Mouse (Mus musculus) gastrocnemius, postnatal 4 days (tissue): ENCODE results near the gene Hmcn2. TPM values are rescaled to one million over a fixed set of nuclear protein-coding genes. Genes with fewer than 3 reads are reported as not detected.

Source experiments
- DNase-seq, 2 experiments: peaks; one replicate each; pipeline ENCODE4 v3.0.0; 2021 to 2022; ENCODE audit warnings: low spot score in 2 of 2, mixed read lengths in 2 of 2
- total RNA-seq, 2 experiments: library from RNA; stranded (reverse); gene quantifications; 2 replicates each; pipeline ENCODE4 v1.2.3; 2021

The Hmcn2 gene
- total RNA-seq, 2 experiments from 2014 or later, result 45.3 to 47.6 TPM

DNA sequence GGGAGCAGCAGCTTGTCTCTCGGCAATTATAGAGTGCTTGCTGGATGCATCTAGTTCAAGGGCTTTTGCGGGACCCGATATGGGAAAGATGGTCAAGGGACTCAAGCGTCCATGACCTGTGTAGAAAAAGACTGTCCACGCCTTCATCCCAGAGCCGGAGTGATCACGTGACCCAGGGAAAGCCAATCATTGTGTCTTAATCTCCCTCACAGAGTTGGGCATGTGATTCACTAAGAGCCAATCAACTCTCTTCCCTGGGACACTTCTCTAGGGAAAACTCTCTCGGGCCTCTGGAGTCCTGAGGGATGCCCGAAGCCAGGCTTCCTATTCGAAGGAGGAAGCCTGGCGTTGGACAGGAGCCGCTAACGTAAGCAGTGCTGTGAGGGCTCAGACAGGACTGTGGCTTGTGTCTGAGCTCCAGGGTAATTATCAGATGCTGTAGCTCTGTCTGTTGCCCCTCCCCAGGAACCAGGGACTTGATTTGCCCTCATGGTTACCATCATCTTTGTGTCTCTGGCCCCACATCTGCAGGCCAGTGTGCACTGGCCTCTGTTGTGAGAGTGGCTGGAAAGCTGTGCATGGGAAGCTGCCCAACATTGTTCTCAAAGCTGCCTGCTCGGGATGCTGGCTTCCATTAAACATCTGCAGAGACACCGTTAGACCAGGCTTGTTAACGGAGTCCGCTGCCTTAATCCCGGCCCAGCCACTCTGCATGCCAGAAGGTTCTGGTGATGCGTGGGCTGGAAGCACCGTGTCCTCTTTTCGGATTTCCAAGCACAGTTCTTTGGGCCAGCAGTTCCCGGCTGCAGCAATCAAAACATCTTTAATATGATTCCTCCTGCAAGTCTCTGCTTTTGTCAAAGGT lies 9.2 kb upstream of the Hmcn2 start:
- peak in 1 of 2 experiments; percentile 40 for DNase-seq

DNA sequence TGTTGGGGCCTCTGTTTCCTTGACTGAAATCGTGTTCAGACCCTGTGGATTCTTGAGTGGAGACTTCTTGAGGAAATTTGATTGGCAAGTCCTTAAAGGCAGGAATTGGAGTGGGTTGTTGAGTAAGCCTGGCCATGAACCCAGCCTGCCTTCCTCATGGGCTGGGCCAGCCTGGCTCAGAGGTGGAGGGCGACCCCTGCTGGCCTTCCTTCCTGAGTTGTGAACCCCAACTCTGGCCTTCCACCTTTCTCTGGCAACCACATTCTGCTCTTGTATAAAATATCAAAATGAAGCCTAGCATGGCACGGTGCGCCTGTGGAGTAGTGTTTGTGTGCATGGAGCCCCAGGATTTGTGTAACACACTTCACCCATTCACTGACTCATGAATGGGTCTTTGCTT lies 8.5 kb upstream of the Hmcn2 start:
- peak in 1 of 2 experiments; percentile 54 for DNase-seq

DNA sequence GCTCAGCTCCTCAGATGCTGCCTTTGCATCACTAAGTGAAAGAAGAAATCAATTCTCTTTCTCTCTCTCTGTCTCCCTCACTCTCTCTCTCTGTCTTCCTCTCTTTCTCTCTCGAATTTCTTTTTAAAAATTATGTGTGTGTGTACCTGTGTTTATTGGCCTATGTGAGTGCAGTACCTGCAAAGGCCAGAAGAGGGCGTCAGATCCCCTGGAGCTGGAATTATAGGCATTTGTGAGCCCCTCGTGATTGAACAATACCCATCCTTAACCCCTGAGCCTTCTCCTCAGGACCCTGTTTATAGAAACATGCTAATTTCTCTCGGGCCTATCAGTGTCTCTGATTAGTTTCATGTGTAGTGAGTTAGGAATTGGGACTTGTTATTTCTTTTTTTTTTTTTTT lies 6.0 kb upstream of the Hmcn2 start:
- no peak for DNase-seq

DNA sequence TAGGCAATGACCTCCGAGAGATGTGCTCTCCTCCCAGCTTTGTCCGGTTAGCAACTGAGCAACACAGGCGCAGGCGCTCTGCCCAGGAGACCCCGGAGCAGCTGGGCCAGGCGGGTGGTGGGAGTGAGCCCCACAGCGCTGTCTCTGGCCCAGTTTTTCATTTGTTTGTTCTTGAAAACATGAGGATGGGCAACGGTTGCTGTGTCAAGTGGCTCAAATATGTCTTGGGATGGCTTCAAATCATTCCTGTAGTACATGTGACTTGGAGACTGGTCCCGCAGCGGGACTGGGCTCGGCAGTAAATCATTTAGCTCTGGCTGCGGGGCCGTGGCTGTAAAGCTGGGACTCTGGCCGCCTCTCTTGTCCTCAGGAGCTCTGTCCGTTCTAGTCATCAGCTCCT lies 4.7 kb upstream of the Hmcn2 start:
- peak; percentile 38 to 60 for DNase-seq

DNA sequence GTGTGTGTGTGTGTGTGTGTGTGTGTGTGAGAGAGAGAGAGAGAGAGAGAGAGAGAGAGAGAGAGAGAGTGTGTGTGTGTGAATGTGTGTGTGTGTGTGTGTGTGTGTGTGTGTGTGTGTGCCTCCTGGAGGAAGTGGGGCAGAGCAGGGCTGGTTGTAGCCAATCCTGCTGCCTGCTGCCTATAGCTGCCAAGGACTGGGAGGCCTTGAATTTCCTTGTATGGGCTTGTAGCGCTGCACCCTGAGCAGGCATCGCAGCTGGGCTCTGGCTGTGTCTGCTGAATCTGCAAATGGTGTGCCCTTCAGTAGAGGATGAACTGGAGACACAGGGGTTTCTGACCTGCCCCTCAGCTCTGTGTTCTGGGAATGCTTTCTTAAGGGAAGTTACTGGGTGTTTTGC lies 3.9 kb downstream of the Hmcn2 start:
- no peak for DNase-seq

DNA sequence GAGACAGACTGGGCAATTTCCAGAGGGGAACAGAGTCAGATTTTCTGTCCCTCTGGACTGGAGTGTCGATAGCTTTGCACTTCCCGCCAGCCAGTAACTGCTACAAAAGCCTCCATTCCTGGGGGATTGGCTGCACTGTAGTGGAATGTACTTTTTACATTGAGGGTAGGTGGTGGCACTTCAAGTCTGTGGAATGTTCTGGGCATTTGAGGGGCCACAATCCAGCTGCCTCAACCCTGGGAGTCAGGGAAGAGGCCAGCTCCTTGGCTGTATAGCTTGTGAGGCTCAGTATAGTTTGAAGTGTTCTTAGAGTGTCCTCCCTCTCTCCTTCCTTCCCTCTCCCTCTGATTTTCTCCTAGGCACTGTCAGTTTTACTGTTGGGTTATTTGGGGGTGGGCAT lies 5.0 kb downstream of the Hmcn2 start:
- DNase-seq, result no peak

DNA sequence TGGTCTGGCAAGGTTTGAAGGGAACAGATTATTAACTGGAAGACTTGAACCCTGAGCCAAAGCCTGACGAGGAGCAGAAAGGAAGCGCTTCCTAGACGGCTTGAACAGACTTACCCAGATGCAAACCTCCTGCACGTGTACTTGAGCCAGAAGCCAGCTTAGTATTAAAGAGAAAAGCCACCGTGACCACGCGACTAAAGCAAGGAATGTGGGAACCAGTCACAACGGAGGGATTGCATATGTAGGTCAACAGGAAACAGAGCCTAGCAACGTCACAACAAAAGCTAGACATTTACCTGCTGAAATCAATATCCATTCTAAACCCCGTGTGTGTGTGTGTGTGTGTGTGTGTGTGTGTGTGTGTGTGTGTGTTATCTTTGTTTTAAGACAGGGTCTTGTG lies 13.0 kb downstream of the Hmcn2 start:
- no peak for DNase-seq

DNA sequence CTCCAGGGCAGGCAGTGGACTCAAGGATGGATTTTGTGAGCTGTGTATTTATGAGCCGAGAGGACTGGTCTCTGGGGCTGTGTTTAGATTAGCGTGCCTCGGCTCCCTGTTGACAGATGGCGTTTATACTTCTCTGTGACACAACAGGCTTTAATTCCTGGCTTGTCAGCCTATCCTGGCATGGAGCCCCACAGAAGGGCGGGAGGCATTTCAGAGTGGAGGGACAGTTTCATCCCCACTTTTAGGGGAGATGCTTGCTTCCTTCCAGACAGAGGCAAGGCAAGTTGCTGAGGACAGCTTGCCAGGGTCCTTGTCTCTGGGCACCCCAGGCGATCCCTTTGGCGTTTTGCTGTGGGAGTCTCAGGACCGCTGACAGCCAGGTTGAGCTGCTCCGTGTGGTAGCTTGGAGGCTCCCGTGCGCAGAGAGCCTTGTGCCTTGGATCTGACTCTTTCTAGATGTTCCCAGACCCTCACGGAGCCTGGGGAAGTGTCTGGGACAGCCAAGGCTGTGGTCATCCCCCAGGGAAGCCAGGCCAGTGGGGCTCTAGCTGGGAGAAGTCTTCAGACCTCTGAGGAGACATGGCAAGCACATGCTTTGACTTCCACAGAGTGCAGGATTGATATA lies 23.6 kb downstream of the Hmcn2 start:
- DNase-seq, result peak in 1 of 2 experiments; percentile 51

DNA sequence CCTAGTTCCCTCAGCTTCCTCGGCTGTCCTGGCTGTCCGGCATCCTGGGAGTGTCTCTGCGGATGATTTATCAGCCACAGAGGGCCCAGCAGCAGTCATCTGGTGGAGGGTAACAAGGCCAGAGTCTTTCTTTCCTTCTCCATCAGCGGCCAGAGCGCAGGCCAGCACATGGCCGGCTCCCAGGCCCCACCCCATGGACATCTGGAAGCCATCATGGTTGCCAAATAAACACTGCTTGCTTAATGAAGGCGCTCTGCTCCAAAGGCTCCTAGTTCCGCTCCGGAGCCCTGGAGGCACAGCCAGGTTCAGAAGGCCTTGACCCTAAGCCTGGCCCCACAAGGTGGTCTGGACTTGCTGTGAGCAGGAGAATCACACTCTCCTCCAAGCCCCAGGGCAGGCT lies 25.6 kb downstream of the Hmcn2 start:
- DNase-seq, result peak; percentile 67 to 80

DNA sequence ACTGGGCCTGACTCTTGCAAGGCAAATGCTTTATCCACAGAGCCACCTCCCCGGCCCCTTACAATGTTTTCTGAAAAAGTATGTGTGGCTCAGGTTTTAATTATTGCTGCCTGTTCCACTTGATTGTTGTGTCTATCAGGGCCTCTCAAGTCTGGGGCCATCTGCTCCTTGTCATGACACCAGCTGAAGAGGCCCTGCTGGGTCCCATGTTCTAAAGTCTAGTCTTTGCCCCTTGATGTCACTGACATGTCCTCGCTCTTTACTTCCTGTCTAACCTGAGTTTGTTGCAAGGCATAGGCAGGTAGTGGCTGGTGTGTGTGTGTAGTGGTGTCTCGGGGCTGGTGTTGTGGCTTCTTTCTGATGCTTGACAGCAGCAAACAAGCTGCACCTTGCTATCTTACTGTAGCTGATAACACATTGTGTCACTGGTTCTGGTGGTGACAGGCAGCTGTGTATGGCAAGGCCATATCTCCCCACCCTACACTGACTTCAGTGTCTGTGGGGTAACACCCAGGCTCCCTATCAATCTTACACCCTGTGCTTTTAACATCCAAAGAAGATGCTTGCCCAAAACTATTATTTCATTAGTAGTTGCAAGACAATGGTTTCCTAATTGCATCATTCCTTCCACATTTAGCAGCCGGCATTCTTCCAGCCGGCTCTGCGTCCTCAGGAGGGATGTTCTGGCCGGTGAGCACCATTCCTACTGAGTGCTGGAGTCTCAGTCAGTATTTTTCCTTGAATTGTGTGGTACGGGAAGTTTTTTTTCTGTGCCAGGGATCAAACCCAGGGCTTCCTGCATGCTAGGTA lies 27.7 kb downstream of the Hmcn2 start:
- DNase-seq, result no peak

DNA sequence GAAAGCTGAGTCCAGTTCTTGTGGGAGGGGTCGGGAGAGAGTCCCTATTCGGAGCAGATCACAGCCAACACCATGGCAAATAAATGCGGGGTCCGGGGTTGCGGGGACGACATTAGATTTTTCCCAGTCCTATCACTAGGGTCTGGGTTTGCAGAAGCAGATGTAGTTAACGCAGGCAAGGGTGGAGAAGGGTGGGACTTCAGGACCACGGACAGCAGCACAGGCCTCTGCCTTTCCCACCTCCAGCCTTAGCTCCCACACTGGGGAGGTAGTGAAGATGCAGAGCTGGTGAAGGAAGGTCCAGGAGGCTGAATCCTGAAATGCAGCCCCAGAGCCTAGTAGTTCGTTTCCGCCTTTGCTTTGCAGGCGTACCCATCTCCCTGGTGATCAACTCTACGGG lies 31.9 kb downstream of the Hmcn2 start:
- DNase-seq, result peak in 1 of 2 experiments; percentile 55

DNA sequence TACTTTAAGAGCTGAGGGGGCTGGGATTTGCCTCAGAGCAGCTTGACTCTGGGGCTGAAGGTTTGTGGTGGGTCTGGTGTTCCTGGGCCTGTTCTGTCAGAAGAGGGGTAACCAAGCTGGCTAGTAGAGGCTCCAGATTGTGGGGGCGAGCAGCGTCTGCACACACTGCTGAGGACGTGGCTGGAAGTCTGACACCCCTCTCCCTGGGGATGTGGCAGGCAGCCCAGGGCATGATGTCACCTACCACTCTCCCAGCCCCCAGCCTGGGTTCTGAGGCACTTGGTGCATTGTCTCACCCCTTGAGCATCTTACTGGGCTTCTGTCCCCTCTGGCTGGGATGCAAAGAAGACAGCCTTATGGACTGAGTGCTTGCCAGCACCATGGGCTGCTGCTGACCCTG lies 34.2 kb downstream of the Hmcn2 start:
- DNase-seq, result peak; percentile 42 to 52

DNA sequence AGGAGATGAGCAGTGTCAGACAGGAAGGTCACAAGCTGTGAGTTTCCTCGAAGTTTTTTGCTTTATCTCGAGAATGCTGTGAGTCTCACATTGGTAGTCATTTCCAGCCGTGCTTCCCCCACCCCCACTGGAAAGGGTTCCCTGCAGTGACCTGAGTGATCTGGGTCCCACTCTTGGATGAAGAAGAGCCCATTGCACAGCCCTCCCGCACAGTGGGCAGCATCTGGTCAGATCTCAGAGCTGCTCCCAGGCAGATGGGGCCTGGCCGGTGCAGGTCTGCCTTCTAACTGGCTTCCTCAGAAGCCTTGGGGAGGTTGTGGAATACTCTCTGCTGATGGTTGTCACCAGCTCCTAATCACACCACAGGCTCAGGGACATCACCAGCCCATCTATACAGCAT lies 34.6 kb downstream of the Hmcn2 start:
- no peak for DNase-seq

DNA sequence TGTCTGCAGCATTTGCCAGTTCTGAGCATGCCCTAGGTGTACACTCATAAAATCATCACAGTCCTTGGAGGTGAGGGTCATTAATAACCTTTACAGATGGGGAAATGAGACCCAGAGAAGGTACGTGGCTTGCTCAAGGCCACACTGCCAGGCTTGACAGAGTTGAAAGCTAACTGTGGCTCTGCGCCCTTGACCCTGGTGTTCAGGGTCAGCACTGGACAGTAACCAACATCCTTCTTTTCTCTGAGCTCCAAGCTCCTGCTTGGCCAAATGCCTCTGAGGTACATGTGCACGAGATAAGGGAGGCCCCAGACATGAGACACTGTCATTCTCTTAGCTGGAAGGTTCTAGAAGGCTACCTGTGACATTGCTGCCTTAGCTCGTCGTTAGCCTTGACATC lies 42.6 kb downstream of the Hmcn2 start:
- DNase-seq, result no peak

DNA sequence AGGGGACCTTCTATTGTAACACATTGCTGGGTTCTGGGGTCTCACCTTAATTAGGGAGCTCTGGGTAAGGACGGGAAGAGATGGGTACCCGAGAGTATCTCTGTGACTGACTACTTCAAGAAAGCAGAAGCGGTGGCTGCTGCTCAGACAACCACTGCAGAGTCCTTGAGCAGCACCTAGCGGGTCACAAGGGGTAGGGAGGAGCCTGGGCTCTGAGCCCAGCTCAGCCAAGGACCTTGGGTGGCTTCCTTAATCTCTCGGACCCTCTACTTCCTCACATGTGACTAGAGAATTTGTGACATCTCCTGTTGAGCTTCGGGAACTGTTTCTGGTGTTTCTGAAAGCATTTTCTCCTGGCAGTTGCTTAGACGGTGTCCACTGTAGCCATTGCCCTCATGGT lies 45.1 kb downstream of the Hmcn2 start:
- DNase-seq, result no peak

DNA sequence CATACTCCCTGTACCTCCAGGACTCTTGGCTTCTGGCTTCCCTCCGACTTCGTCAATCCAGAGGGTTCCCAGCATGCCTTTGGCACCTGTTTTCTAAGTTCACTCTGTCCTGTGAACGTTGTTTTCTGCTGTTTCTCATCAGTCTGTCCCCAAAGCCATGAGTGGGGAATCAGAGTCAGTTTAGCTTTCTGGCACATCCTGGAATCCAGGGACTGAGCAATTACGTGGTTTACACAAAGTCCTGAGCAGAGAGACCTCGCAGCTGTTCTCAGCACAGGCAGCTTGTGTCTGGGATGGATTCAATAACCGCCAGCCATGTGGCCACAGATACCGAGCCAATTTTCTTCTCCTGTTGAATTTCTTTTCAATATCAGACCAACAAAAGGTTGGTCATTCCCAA lies 53.0 kb downstream of the Hmcn2 start:
- no peak for DNase-seq

DNA sequence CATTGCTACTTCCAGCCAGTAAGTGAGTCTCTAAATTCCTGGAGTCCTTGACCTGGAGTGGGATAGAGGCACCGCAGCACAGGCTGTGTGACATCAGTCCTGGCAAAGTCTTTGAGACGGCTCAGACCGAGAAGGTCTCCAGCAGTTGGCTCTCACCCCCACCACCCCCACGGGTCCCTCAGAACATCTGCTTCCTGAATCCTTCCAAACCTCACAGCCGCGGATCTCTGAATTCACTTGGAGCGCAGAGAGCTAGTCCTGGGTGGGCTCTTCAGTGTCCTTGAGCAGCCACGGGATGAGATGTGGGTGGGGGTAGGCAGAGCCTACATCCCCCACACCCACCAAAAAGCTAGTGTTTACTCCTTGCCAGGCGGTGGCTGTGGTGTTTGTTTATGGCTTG lies 57.2 kb downstream of the Hmcn2 start:
- peak; percentile 62 to 77 for DNase-seq

DNA sequence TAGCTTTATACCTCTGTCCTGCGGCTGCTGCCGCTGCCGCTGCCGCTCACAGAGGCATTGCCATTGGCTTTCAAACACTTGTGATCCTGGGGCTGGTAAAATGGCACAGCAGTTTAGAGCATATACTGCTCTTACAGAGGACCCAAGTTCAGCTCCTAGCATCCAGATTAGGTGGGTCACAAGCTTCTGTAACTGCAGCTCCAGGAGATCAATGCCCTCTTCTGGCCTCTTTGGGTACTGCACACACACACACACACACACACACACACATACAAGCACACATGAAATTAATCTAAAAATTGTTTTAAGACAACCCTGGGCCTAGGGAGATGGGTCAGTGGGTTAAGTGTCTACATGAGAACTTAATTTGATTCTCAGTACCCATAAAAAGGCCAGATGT lies 58.0 kb downstream of the Hmcn2 start:
- no peak for DNase-seq

DNA sequence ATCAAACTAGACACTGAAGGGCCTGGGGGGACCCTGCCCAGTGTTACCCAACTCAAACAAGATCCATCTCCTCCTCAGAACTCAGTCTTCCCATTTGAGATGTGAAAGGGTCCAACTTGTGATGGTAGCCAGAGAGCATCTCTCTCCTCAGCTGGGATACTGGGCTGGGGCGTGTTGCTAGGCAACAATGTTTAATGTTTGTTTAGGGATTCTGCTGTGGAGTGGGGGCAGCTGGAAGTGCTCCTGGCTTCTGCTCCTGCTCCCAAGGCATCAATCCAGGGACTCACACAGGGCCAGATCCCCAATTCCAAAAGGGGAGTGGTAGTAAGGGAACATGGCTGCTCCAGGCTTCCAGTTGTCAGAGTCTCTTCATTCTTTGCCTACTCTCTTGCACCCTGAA lies 60.2 kb downstream of the Hmcn2 start:
- peak in 1 of 2 experiments; percentile 44 for DNase-seq

DNA sequence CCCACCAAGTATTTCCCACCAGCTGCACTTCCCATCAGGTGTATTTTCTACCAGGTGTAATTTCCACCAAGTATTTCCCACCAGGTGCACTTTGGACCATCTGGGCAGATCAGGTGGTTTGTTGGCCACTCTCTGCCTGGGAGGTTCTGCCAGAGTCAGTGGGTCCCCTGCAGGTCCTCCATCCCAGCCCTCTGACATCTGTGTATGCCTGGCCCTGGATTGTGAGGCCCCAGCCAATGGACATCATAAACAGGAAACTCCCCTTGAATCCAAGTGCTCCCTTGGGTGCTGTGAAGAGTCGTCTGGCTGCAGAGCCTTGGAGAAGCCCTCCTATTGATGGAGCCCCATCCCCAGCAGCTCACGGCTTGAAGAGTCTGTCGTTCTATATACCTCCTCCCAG lies 61.8 kb downstream of the Hmcn2 start:
- DNase-seq, result peak in 1 of 2 experiments; percentile 51

DNA sequence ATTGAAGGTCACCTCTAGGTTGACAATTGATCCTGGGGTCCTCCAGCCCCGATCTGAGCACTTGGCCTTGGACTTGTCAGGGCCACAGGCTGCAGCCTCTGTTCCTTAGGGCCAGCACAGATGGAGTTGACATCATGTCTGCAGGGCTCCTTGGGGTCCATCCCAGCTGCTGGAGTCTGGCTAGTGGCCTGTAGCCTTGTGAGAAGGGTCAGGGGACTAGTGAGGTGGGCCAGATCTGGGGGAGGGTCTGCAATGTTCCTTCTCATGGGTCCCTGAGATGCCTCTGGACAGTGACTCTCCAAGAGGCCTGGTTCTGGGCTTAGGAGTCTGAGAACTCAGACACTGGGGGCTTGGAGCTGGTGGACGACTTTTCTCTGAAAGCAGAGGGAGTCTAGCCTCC lies 63.3 kb downstream of the Hmcn2 start:
- DNase-seq, result no peak

DNA sequence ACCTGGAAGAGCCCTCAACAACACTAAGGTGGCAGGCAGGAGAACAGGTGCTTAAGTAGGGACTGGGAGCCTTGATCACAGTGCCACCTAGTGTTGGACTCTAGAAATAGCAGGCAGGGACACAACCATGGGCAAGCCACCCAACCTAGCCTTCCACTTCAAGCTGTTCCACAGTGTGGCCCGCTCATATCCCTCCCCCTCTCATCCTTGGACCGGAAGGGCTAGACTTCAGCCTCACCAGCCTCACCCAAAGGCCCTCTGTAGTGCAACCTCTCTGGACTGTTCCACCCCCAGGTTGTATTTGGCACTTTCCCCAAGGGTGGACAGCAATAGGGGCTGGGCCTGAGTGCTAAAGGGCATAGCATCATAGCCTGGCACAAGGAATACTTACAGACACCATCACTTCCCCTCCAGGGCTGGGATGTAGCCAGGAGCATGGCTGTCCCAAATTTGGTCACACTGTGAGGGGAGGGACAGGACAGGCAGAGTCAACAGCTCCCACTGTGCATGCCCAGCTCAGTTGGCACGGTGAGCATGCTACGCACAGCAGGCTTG lies 67.2 kb downstream of the Hmcn2 start:
- DNase-seq, result peak in 1 of 2 experiments; percentile 57
